Mouse (Mus musculus) MEL (cell line): ENCODE results near the gene Rnf208. TPM values are rescaled to one million over a fixed set of nuclear protein-coding genes. Genes with fewer than 3 reads are reported as not detected.

Experiments used
- DNase-seq: peaks from one replicate; pipeline ENCODE4 v3.0.0; 2011; ENCODE audit warnings: low read depth, low spot score
- H3K27ac ChIP-seq: 2 replicates; pipeline ENCODE4 v1.5.1; 2012; ENCODE audit warnings: low read depth, mild to moderate bottlenecking, control low read depth, low read length, moderate library complexity; ENCODE audit not compliant: control insufficient read depth
- H3K27me3 ChIP-seq, 2 experiments: fragments of 150-350 bp in 1 of 2; sonication (generic) in 1 of 2; 2 replicates each; pipeline ENCODE4 v1.6.1; 2012; ENCODE audit warnings: low read length in 2 of 2, mild to moderate bottlenecking in 2 of 2, improper control_type of control experiment in 1 of 2, moderate library complexity in 1 of 2; ENCODE audit not compliant: insufficient read depth in 2 of 2, control insufficient read depth in 1 of 2
- H3K36me3 ChIP-seq, 2 experiments: 2 replicates each; pipeline ENCODE4 v1.6.1; 2012 to 2014; ENCODE audit warnings: low read length in 2 of 2, improper control_type of control experiment in 1 of 2, inconsistent platforms in 1 of 2, mild to moderate bottlenecking in 1 of 2; ENCODE audit not compliant: insufficient read depth in 2 of 2, control insufficient read depth in 1 of 2
- H3K4me1 ChIP-seq, 2 experiments: fragments of 150-350 bp in 1 of 2; sonication (generic) in 1 of 2; 2 replicates each; pipeline ENCODE4 v1.6.1; 2012; ENCODE audit warnings: low read length in 2 of 2, improper control_type of control experiment in 1 of 2, mild to moderate bottlenecking in 1 of 2; ENCODE audit not compliant: insufficient read depth in 2 of 2, control insufficient read depth in 1 of 2
- H3K4me3 ChIP-seq, 2 experiments: fragments of 150-350 bp in 1 of 2; sonication (generic) in 1 of 2; 2 replicates each; pipeline ENCODE4 v1.5.1; 2012; ENCODE audit warnings: low read depth in 2 of 2, low read length in 2 of 2, mild to moderate bottlenecking in 2 of 2, moderate library complexity in 2 of 2, control low read depth in 1 of 2, improper control_type of control experiment in 1 of 2; ENCODE audit not compliant: control insufficient read depth in 1 of 2, insufficient read depth in 1 of 2
- H3K79me2 ChIP-seq: 2 replicates; pipeline ENCODE4 v1.6.1; 2012; ENCODE audit warnings: mild to moderate bottlenecking, low read length, moderate library complexity; ENCODE audit not compliant: control insufficient read depth, poor library complexity, insufficient read depth
- H3K9ac ChIP-seq: 2 replicates; pipeline ENCODE4 v1.6.1; 2012; ENCODE audit warnings: low read depth, mild to moderate bottlenecking, control low read depth, low read length, moderate library complexity; ENCODE audit not compliant: control insufficient read depth, poor library complexity, severe bottlenecking
- H3K9me3 ChIP-seq: fragments of 150-350 bp; sonication (generic); replicated peaks from 2 replicates; pipeline ENCODE4 v1.6.1; 2012; ENCODE audit warnings: mild to moderate bottlenecking, low read length, improper control_type of control experiment, moderate library complexity; ENCODE audit not compliant: insufficient read depth
- BHLHE40 ChIP-seq: IDR thresholded peaks from 2 replicates; pipeline ENCODE4 v1.6.1; 2012; ENCODE audit warnings: low read depth, mild to moderate bottlenecking, inconsistent platforms, low read length, improper control_type of control experiment, borderline replicate concordance
- CHD2 ChIP-seq: IDR thresholded peaks from 2 replicates; pipeline ENCODE4 v1.6.1; 2011; ENCODE audit warnings: low read length, improper control_type of control experiment
- ELF1 ChIP-seq: IDR thresholded peaks from 2 replicates; pipeline ENCODE4 v1.6.1; 2014; ENCODE audit warnings: low read depth, mild to moderate bottlenecking, inconsistent platforms, low read length, improper control_type of control experiment, moderate library complexity
- EP300 ChIP-seq, 2 experiments: IDR thresholded peaks; 2 replicates each; pipeline ENCODE4 v1.6.1; 2011; ENCODE audit warnings: improper control_type of control experiment in 2 of 2, low read length in 2 of 2, low read depth in 1 of 2, mild to moderate bottlenecking in 1 of 2
- ETS1 ChIP-seq: IDR thresholded peaks from 2 replicates; pipeline ENCODE4 v1.6.1; 2012; ENCODE audit warnings: low read depth, mild to moderate bottlenecking, inconsistent platforms, low read length, improper control_type of control experiment, moderate library complexity
- GATA1 ChIP-seq: IDR thresholded peaks from 2 replicates; pipeline ENCODE4 v1.6.1; 2011; ENCODE audit warnings: low read depth, low read length, improper control_type of control experiment
- HCFC1 ChIP-seq: IDR thresholded peaks from 2 replicates; pipeline ENCODE4 v1.6.1; 2012; ENCODE audit warnings: low read depth, mild to moderate bottlenecking, inconsistent platforms, low read length, improper control_type of control experiment, moderate library complexity
- JUND ChIP-seq: IDR thresholded peaks from 2 replicates; pipeline ENCODE4 v1.6.1; 2011; ENCODE audit warnings: low read depth, mild to moderate bottlenecking, improper control_type of control experiment, low read length
- KAT2A ChIP-seq: conservative IDR thresholded peaks from 2 replicates; pipeline ENCODE4 v1.6.1; 2012; ENCODE audit warnings: low read depth, low read length, improper control_type of control experiment, inconsistent platforms
- MAFK ChIP-seq: IDR thresholded peaks from 2 replicates; pipeline ENCODE4 v1.6.1; 2011; ENCODE audit warnings: low read depth, mild to moderate bottlenecking, low read length, improper control_type of control experiment, borderline replicate concordance
- MAX ChIP-seq: IDR thresholded peaks from 2 replicates; pipeline ENCODE4 v1.6.1; 2011; ENCODE audit warnings: low read length, improper control_type of control experiment
- MAZ ChIP-seq: IDR thresholded peaks from 2 replicates; pipeline ENCODE4 v1.6.1; 2012; ENCODE audit warnings: low read depth, mild to moderate bottlenecking, inconsistent platforms, low read length, improper control_type of control experiment
- MEF2A ChIP-seq: IDR thresholded peaks from 2 replicates; pipeline ENCODE4 v1.6.1; 2014; ENCODE audit warnings: low read depth, mild to moderate bottlenecking, inconsistent platforms, low read length, improper control_type of control experiment; ENCODE audit not compliant: poor library complexity, insufficient replicate concordance, severe bottlenecking; ENCODE audit errors: extremely low read depth
- MXI1 ChIP-seq: IDR thresholded peaks from 2 replicates; pipeline ENCODE4 v1.6.1; 2011; ENCODE audit warnings: mild to moderate bottlenecking, low read depth, low read length, improper control_type of control experiment
- MYC ChIP-seq: IDR thresholded peaks from 2 replicates; pipeline ENCODE4 v1.6.1; 2011; ENCODE audit warnings: low read depth, mild to moderate bottlenecking, low read length, improper control_type of control experiment, moderate library complexity
- NRF1 ChIP-seq: IDR thresholded peaks from 2 replicates; pipeline ENCODE4 v1.6.1; 2014; ENCODE audit warnings: low read depth, mild to moderate bottlenecking, inconsistent platforms, low read length, improper control_type of control experiment, moderate library complexity; ENCODE audit not compliant: poor library complexity, insufficient read depth, severe bottlenecking
- POLR2A ChIP-seq, 2 experiments: IDR thresholded peaks; 2 replicates each; pipeline ENCODE4 v1.6.1; 2011 to 2012; ENCODE audit warnings: low read length in 2 of 2, mild to moderate bottlenecking in 2 of 2, control low read depth in 1 of 2, improper control_type of control experiment in 1 of 2, low read depth in 1 of 2, moderate library complexity in 1 of 2; ENCODE audit not compliant: control insufficient read depth in 1 of 2, insufficient read depth in 1 of 2, poor library complexity in 1 of 2
- POLR2AphosphoS5 ChIP-seq: IDR thresholded peaks from 2 replicates; pipeline ENCODE4 v1.6.1; 2012; ENCODE audit warnings: low read depth, borderline replicate concordance, mild to moderate bottlenecking, inconsistent platforms, low read length, moderate library complexity, mixed read lengths
- RAD21 ChIP-seq: IDR thresholded peaks from 2 replicates; pipeline ENCODE4 v1.6.1; 2011; ENCODE audit warnings: mild to moderate bottlenecking, low read depth, low read length, improper control_type of control experiment
- RCOR1 ChIP-seq: IDR thresholded peaks from 2 replicates; pipeline ENCODE4 v1.6.1; 2012; ENCODE audit warnings: low read depth, mild to moderate bottlenecking, inconsistent platforms, low read length, improper control_type of control experiment
- SIN3A ChIP-seq: IDR thresholded peaks from 2 replicates; pipeline ENCODE4 v1.6.1; 2012; ENCODE audit warnings: low read length, improper control_type of control experiment, inconsistent platforms
- TAL1 ChIP-seq: IDR thresholded peaks from 2 replicates; pipeline ENCODE4 v1.6.1; 2012; ENCODE audit warnings: mild to moderate bottlenecking, inconsistent platforms, low read length, moderate library complexity, mixed read lengths
- TBP ChIP-seq: IDR thresholded peaks from 2 replicates; pipeline ENCODE4 v1.8.0; 2011; ENCODE audit warnings: low read depth, low read length, improper control_type of control experiment
- TCF12 ChIP-seq: IDR thresholded peaks from 2 replicates; pipeline ENCODE4 v1.6.1; 2014; ENCODE audit warnings: low read depth, mild to moderate bottlenecking, inconsistent platforms, low read length, improper control_type of control experiment, moderate library complexity
- UBTF ChIP-seq: IDR thresholded peaks from 2 replicates; pipeline ENCODE4 v1.6.1; 2012; ENCODE audit warnings: low read depth, mild to moderate bottlenecking, inconsistent platforms, low read length, improper control_type of control experiment, moderate library complexity, borderline replicate concordance; ENCODE audit not compliant: insufficient read depth
- USF1 ChIP-seq: IDR thresholded peaks from 2 replicates; pipeline ENCODE4 v1.6.1; 2014; ENCODE audit warnings: low read depth, mild to moderate bottlenecking, inconsistent platforms, low read length, improper control_type of control experiment, moderate library complexity
- USF2 ChIP-seq, 2 experiments: IDR thresholded peaks; 2 replicates each; pipeline ENCODE4 v1.6.1; 2011 to 2012; ENCODE audit warnings: improper control_type of control experiment in 2 of 2, low read length in 2 of 2, borderline replicate concordance in 1 of 2, inconsistent platforms in 1 of 2, low read depth in 1 of 2, mild to moderate bottlenecking in 1 of 2; ENCODE audit not compliant: insufficient read depth in 1 of 2
- ZKSCAN1 ChIP-seq: IDR thresholded peaks from 2 replicates; pipeline ENCODE4 v1.6.1; 2012; ENCODE audit warnings: low read depth, mild to moderate bottlenecking, inconsistent platforms, low read length, improper control_type of control experiment, moderate library complexity
- ZNF384 ChIP-seq: IDR thresholded peaks from 2 replicates; pipeline ENCODE4 v1.6.1; 2012; ENCODE audit warnings: low read depth, mild to moderate bottlenecking, inconsistent platforms, low read length, improper control_type of control experiment
- polyA plus RNA-seq, 2 experiments: library from polyadenylated mRNA; stranded (reverse) in 1 of 2; unstranded in 1 of 2; fragments of >175 nt in 1 of 2; fragments of >200 nt in 1 of 2; gene quantifications; 2 replicates each; pipeline versions ENCODE4 v1.2.1 to v1.2.4; 2012; ENCODE audit warnings: low replicate concordance in 2 of 2, low read depth in 1 of 2; ENCODE audit not compliant: insufficient read length in 2 of 2, insufficient read depth in 1 of 2, missing spikeins in 1 of 2
- total RNA-seq: library from RNA; depleted of rRNA; stranded (reverse); fragments of 300-350 nt; gene quantifications from 2 replicates; pipeline ENCODE4 v1.2.3, GENCODE M21; 2012

Gene Rnf208
- total and polyA plus RNA-seq, 3 experiments: 6.0 to 21.8 TPM; not detected in 1

- Histone ChIP-seq H3K27ac (no peak overlapping the region), H3K27me3 (no peaks in the 10 kb centered on the region), H3K79me2 (peaks cover 17% of the 10 kb centered on the region), H3K9ac (no peak overlapping the region), H3K4me1 (peaks cover 6 to 18% of the 10 kb centered on the region in 2 experiments; a peak in 3 of 4 replicates), H3K9me3 (no peaks in the 10 kb centered on the region), H3K36me3 (peaks cover 6 to 8% of the 10 kb centered on the region in 2 experiments), H3K4me3 (no peak overlapping the region)
- DNase-seq: no peak
- no peak for TF ChIP-seq POLR2AphosphoS5
- TF ChIP-seq EP300 (IDR thresholded peaks at IDR 0.05; ENCODE audit: low read depth in 1 of 2, low read length in 2 of 2): no peak
- TF ChIP-seq MXI1: no peak
- TF ChIP-seq NRF1: no peak
- no peak for TF ChIP-seq BHLHE40
- TF ChIP-seq RAD21: no peak
These were observed 14.6 kb upstream of the Rnf208 start for GRCm38 (mm10) chr2:25227406-25227805.

DNA sequence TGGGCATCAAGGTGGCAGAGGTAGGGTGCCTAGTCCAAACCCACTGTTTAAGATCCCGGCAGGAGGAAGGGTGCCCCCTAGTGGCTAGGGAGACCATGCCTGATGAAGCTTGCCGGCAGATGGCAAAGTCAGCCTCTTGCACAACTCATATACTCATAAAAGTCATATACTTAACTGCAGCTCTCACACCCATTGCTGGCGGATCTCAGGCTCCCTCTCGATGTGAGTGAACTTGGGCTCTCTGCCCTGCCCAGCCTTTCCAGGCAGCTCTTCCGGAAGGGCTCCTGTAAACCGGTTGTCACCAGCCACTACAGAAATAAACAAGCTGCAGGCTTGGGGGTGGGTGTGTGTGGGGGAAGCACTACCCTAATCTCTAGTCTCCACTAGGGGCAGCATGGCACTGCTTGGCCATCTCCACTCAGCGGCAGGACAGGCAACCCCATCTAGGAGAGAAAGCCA lies 13.6 kb upstream of the Rnf208 start:
- Histone ChIP-seq H3K4me1 (peaks cover 7 to 26% of the 10 kb centered on the region in 2 experiments; a peak in 3 of 4 replicates), H3K4me3 (peak overlapping the region; percentile 48 to 67), H3K36me3 (peaks cover 4 to 12% of the 10 kb centered on the region in 2 experiments), H3K27me3 (no peaks in the 10 kb centered on the region), H3K9ac (peak overlapping the region; percentile 66), H3K9me3 (no peaks in the 10 kb centered on the region), H3K27ac (peak overlapping the region; percentile 72), H3K79me2 (peaks cover 13% of the 10 kb centered on the region)
- peak; percentile 94 for DNase-seq
- TF ChIP-seq RAD21 (peak; percentile 59), GATA1 (no peak), BHLHE40 (0 out of 2 replicates have a peak, but pooled peaks have one; percentile 55), TAL1 (no peak), UBTF (no peak), ETS1 (no peak), MAZ (peak; percentile 83), MXI1 (peak; percentile 67), ELF1 (peak; percentile 73), TCF12 (0 out of 2 replicates have a peak, but pooled peaks have one; percentile 29), POLR2A (IDR thresholded peaks at IDR 0.05; ENCODE audit: control insufficient read depth in 1 of 2, insufficient read depth in 1 of 2, low read depth in 1 of 2, low read length in 2 of 2, poor library complexity in 1 of 2) (peak in 1 of 2 experiments; percentile 35; a peak in 1 of 4 replicates), HCFC1 (peak; percentile 68), EP300 (IDR thresholded peaks at IDR 0.05; ENCODE audit: low read depth in 1 of 2, low read length in 2 of 2) (no peak; a peak in 1 of 4 replicates), MAX (peak; percentile 61), NRF1 (no peak), SIN3A (peak; percentile 91), TBP (peak; percentile 62), JUND (no peak), ZNF384 (no peak), MEF2A (no peak), MAFK (no peak), ZKSCAN1 (no peak), USF1 (no peak), CHD2 (no peak), MYC (0 out of 2 replicates have a peak, but pooled peaks have one; percentile 52), KAT2A (no peak), USF2 (IDR thresholded peaks at IDR 0.05; ENCODE audit: borderline replicate concordance in 1 of 2, insufficient read depth in 1 of 2, low read depth in 1 of 2, low read length in 2 of 2) (no peak), RCOR1 (no peak)
